Mouse (Mus musculus) ES-E14 (cell line): Measurements from ENCODE around the gene Rab42. TPM values are rescaled to one million over a fixed set of nuclear protein-coding genes. Genes with fewer than 3 reads are reported as not detected.
A peak's percentile ranks its signal among the peaks of the same experiment; 100 is the strongest.

Source experiments
- DNase-seq: peaks from one replicate; pipeline ENCODE4 v3.0.0-alpha.2; 2013; ENCODE audit warnings: low read depth, low spot score
- H3K27ac ChIP-seq: 2 replicates; pipeline ENCODE4 v1.5.1; 2012; ENCODE audit warnings: low read depth, mild to moderate bottlenecking, low read length, moderate library complexity, mixed read lengths; ENCODE audit not compliant: poor library complexity, insufficient read depth, severe bottlenecking
- H3K36me3 ChIP-seq: 2 replicates; pipeline ENCODE4 v1.6.1; 2012; ENCODE audit warnings: mild to moderate bottlenecking, low read length, moderate library complexity, mixed read lengths; ENCODE audit not compliant: control insufficient read depth, poor library complexity, insufficient read depth, severe bottlenecking
- H3K4me1 ChIP-seq, 2 experiments: fragments of 150-350 bp in 1 of 2; sonication (generic) in 1 of 2; 2 replicates each; pipeline ENCODE4 v1.6.1; 2012; ENCODE audit warnings: low read length in 2 of 2, mild to moderate bottlenecking in 1 of 2, mixed read lengths in 1 of 2; ENCODE audit not compliant: control insufficient read depth in 2 of 2, insufficient read depth in 2 of 2, poor library complexity in 1 of 2
- H3K4me3 ChIP-seq, 2 experiments: fragments of 150-350 bp in 1 of 2; sonication (generic) in 1 of 2; 2 replicates each; pipeline ENCODE4 v1.5.1; 2012; ENCODE audit warnings: low read length in 2 of 2, low read depth in 1 of 2, mild to moderate bottlenecking in 1 of 2, mixed read lengths in 1 of 2; ENCODE audit not compliant: insufficient read depth in 1 of 2, poor library complexity in 1 of 2, severe bottlenecking in 1 of 2
- H3K9ac ChIP-seq: 2 replicates; pipeline ENCODE4 v1.6.1; 2012; ENCODE audit warnings: low read depth, mild to moderate bottlenecking, low read length, mixed read lengths; ENCODE audit not compliant: poor library complexity, insufficient read depth, severe bottlenecking
- H3K9me3 ChIP-seq: fragments of 150-350 bp; sonication (generic); 2 replicates; pipeline ENCODE4 v1.6.1; 2012; ENCODE audit warnings: low read depth, mild to moderate bottlenecking, low read length; ENCODE audit not compliant: control insufficient read depth, insufficient read depth
- CHD2 ChIP-seq: IDR thresholded peaks from 2 replicates; pipeline ENCODE4 v1.6.1; 2014; ENCODE audit warnings: mild to moderate bottlenecking, low read depth, low read length, inconsistent platforms
- HCFC1 ChIP-seq: IDR thresholded peaks from 2 replicates; pipeline ENCODE4 v1.6.1; 2012; ENCODE audit warnings: low read length, inconsistent platforms, borderline replicate concordance; ENCODE audit not compliant: insufficient read depth
- MAFK ChIP-seq: IDR thresholded peaks from 2 replicates; pipeline ENCODE4 v1.6.1; 2014; ENCODE audit warnings: mild to moderate bottlenecking, low read depth, low read length, inconsistent platforms; ENCODE audit not compliant: insufficient read depth
- ZC3H11A ChIP-seq: IDR thresholded peaks from 2 replicates; pipeline ENCODE4 v1.6.1; 2012; ENCODE audit warnings: low read depth, mild to moderate bottlenecking, inconsistent platforms, low read length, borderline replicate concordance
- ZNF384 ChIP-seq: IDR thresholded peaks from 2 replicates; pipeline ENCODE4 v1.6.1; 2012; ENCODE audit warnings: low read depth, low read length, inconsistent platforms
- in situ Hi-C, 2 experiments: fragments of 600-800 bp; cut with MboI; formaldehyde crosslinking; loops; one replicate each; pipeline ENCODE4 v1.15.1; 2025; ENCODE audit warnings: low sequenced_read_pairs in 2 of 2, inconsistent platforms in 1 of 2; ENCODE audit not compliant: unreplicated experiment in 2 of 2
- total RNA-seq: library from RNA; depleted of rRNA; stranded (reverse); fragments of 300-350 nt; gene quantifications from 2 replicates; pipeline ENCODE4 v1.2.3, GENCODE M21; 2012

Gene Rab42
- total RNA-seq, 1 experiment: 1.1 TPM

DNA sequence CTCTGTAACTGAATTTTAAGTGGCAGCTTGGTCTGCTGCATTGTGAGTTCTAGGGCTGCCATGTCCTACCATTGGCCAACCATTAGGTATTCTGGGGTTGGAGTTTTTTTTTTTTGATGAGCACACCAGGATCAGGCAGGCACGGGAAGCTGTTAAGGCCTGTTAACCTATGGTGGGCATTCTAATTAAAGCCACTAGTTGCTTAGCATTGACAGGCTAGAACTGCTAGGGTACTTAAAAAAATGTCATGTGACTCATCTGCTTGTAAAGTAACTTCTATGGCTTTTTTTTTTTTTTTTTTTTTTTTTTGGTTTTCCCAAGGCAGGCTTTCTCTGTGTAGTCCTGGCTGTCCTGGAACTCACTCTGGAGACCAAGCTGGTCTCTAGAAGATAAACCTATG lies 8.0 kb upstream of the Rab42 start:
- DNase-seq: no peak
- peaks cover 5 to 9% of the 10 kb centered on the region in 2 experiments; a peak in 3 of 4 replicates for H3K4me1 ChIP-seq
- H3K9ac ChIP-seq: no peak overlapping the region
- in situ Hi-C loops: no loop called here
- no peak overlapping the region for H3K27ac ChIP-seq
- H3K9me3 ChIP-seq: no peaks in the 10 kb centered on the region
- no peak for TF ChIP-seq ZC3H11A
- peak; percentile 84 for TF ChIP-seq ZNF384
- no peak for TF ChIP-seq MAFK
- TF ChIP-seq CHD2: no peak
- no peak for TF ChIP-seq HCFC1
- peaks cover 36% of the 10 kb centered on the region for H3K36me3 ChIP-seq
- H3K4me3 ChIP-seq: no peak overlapping the region

- peaks cover 36% of the 10 kb centered on the region for H3K36me3 ChIP-seq
- no peaks in the 10 kb centered on the region for H3K9me3 ChIP-seq
- TF ChIP-seq CHD2 (no peak), MAFK (no peak), HCFC1 (no peak), ZNF384 (no peak), ZC3H11A (no peak)
- in situ Hi-C loops: no loop called here
- peak overlapping the region; percentile 82 to 86 for H3K4me3 ChIP-seq
- peak overlapping the region; percentile 83 for H3K27ac ChIP-seq
- peaks cover 3 to 7% of the 10 kb centered on the region in 2 experiments; a peak in 3 of 4 replicates for H3K4me1 ChIP-seq
- H3K9ac ChIP-seq: peak overlapping the region; percentile 94
- no peak for DNase-seq
Observed at GRCm38 (mm10) chr4:132309849-132310472, 6.8 kb upstream of the Rab42 start.

DNA sequence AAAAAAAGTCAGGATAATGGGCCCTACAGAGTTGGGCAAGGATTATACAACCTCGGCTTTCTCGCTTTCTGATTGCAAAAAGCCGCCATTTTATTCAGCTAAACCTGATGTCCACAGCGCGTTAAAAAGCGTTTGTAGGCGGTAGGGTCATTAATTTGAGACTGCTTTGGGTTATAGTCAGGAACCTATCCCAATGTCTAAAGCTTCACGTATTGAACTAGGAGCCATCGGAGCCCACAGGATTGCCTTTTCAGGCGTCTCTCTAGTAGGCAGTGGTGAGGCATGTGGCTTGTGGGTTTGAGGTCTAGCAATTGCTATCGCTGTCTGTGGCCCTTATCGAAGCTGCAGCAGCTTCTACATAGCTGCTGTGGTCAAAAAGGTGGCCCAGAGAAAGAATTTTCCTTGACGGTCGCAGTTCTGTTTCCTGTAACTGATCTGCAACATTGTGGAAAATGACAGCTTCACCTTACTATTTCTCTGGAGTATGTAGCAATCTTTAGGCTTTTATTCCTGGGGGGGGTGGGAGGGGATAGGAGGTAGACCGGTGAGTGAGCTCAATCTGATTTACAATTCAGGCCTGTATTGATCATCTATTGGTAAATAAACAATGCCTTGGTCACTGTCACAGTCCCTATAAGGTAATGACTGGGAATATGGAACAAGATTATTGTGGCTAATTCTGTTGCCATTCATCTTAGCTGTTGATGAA lies 6.1 kb upstream of the Rab42 start:
- Histone ChIP-seq H3K9me3 (no peaks in the 10 kb centered on the region), H3K27ac (peak overlapping the region; percentile 83), H3K4me1 (peaks cover 2 to 6% of the 10 kb centered on the region in 2 experiments; a peak in 2 of 4 replicates), H3K9ac (peak overlapping the region; percentile 94), H3K36me3 (peaks cover 36% of the 10 kb centered on the region), H3K4me3 (peak overlapping the region; percentile 82 to 86)
- TF ChIP-seq CHD2 (no peak), ZNF384 (no peak), MAFK (no peak), HCFC1 (no peak), ZC3H11A (no peak)
- in situ Hi-C loops: no loop called here
- no peak for DNase-seq

DNA sequence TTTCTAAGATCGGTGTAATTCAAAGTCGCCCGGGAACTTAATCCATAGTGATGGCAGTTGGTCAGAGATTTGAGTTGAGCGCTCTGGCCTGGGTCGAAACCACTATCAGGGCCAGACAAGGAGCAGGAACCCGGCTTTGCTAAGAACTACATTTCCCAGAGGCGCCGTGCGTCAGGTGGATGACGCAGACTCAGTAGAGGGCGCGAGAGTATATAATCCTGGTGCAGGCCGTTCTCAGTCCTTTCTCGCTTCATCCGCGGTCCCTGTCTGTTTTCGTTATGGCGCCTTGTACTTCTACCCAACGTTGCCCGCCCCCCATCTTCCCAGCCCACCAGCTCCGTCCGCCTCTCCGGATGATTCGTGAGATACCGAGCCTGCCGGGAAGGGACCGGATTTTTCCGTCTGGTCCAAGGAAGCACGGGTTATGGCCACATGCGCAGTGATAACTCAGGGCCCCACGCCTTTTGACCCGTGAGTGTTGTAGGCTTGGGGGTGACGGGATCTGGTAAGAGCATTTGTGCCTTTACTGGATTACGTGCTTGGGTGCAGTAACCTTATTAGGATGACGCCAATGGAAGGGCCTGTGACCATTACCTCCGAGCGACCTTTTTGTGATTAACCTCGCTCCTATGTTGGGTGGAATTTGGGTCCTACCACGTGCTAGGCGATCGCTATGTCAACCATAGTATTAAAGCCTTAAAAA lies 5.4 kb upstream of the Rab42 start:
- H3K4me3 ChIP-seq: peak overlapping the region; percentile 82 to 86
- TF ChIP-seq MAFK (no peak), ZNF384 (peak; percentile 49; the same call in 1 of the 2 replicates), CHD2 (no peak), HCFC1 (peak; percentile 96), ZC3H11A (no peak)
- peak overlapping the region; percentile 83 for H3K27ac ChIP-seq
- H3K4me1 ChIP-seq: no peaks in the 10 kb centered on the region; a peak in 1 of 4 replicates
- in situ Hi-C loops: no loop called here
- peak; percentile 87 for DNase-seq
- H3K9ac ChIP-seq: peak overlapping the region; percentile 94
- no peaks in the 10 kb centered on the region for H3K9me3 ChIP-seq
- peaks cover 29% of the 10 kb centered on the region for H3K36me3 ChIP-seq
